In genomic region chr2:78931358-78931757, GRCm38 (mm10) we compare ENCODE assay signal across 8 mouse cellular contexts.
DNase-seq lines count a peak whose midpoint lies in the region; ATAC-seq and TF ChIP-seq lines count a peak whose summit lies in the region.
"Had no signal": no experiment of that assay in that cellular context is flagged by ENCODE, and none has a peak within 500 bp of the region (broad histone marks: within the 10 kb centered on the region; RNA-seq: fewer than 3 reads in every experiment).

No protein-coding gene starts in this region.

- no peak overlapping the region for H3K4me3 ChIP-seq in left cerebral cortex, adult 2 months
- no peak overlapping the region for H3K4me3 ChIP-seq in E14TG2a.4 (replicated peaks; ENCODE audit: low read length)
- no peak overlapping the region for H3K4me3 ChIP-seq in heart, embryonic 10.5 days

- no peak overlapping the region for H3K27ac ChIP-seq in left cerebral cortex, adult 2 months
- H3K27ac ChIP-seq in heart, embryonic 10.5 days = no peak overlapping the region

- peak; percentile 92 for ATAC-seq in megakaryocyte progenitor cell, adult 5-6 weeks (replicated peaks; ENCODE audit: poor library complexity)
- no peak for ATAC-seq in frontal cortex, adult (ENCODE audit: low TSS enrichment)

- DNase-seq in left cerebral cortex, adult 2 months (ENCODE audit: extremely low spot score in 1 of 2, low spot score in 2 of 2) = no peak
- no peak for DNase-seq in left cerebral cortex, adult 9 months (ENCODE audit: low spot score in 2 of 2)
- peak; percentile 28 for DNase-seq in ZHBTc4 (ENCODE audit: low read depth, low spot score)
- DNase-seq in heart, embryonic 10.5 days (ENCODE audit: low spot score) = no peak
- DNase-seq: heart, adult 11 months had no signal

- H3K4me1 ChIP-seq in E14TG2a.4 (replicated peaks; ENCODE audit: low read depth, low read length) = no peaks in the 10 kb centered on the region
- peaks cover 4% of the 10 kb centered on the region; the same call in 1 of the 2 replicates for H3K4me1 ChIP-seq in heart, embryonic 10.5 days

- no peaks in the 10 kb centered on the region for H3K27me3 ChIP-seq in E14TG2a.4 (ENCODE audit: insufficient read depth, low read length)
- no peaks in the 10 kb centered on the region for H3K27me3 ChIP-seq in heart, embryonic 10.5 days (ENCODE audit: insufficient read depth, poor library complexity, severe bottlenecking)

- no peaks in the 10 kb centered on the region for H3K36me3 ChIP-seq in E14TG2a.4 (ENCODE audit: insufficient read depth, low read length)
- H3K36me3 ChIP-seq in heart, embryonic 10.5 days = no peaks in the 10 kb centered on the region

- peak; percentile 63 for TF ChIP-seq CTCF in left cerebral cortex, adult 2 months (IDR thresholded peaks at IDR 0.05)
- TF ChIP-seq CTCF in E14TG2a.4 (conservative IDR thresholded peaks at IDR 0.05; ENCODE audit: low read length) = peak; percentile 38

- intact Hi-C loops in left cerebral cortex, adult 2 months (cut with DNase I) = no loop called here

- H3K9me3 ChIP-seq in E14TG2a.4 (ENCODE audit: low read length) = no peaks in the 10 kb centered on the region
- H3K9me3 ChIP-seq in heart, embryonic 10.5 days = no peaks in the 10 kb centered on the region

- WGBS in heart, embryonic 10.5 days = 52% methylated on average over 2 of the region's 2 CpGs
